In genomic region chr6:101287077-101287476, GRCm38 (mm10) we compare ENCODE assay signal across 17 mouse cellular contexts.
"Had no signal": no experiment of that assay in that cellular context is flagged by ENCODE, and none has a peak within 500 bp of the region (broad histone marks: within the 10 kb centered on the region; RNA-seq: fewer than 3 reads in every experiment).

No protein-coding gene starts in this region.

- ATAC-seq: intestine, postnatal 0 days; midbrain, embryonic 13.5 days; midbrain, embryonic 16.5 days had no signal

- H3K4me3 ChIP-seq: kidney, embryonic 15.5 days; left cerebral cortex, adult 2 months; liver, embryonic 13.5 days; midbrain, embryonic 10.5 days; midbrain, embryonic 13.5 days; myocyte; neural tube, embryonic 13.5 days had no signal

- H3K36me3 ChIP-seq: kidney, embryonic 15.5 days; liver, embryonic 13.5 days; midbrain, embryonic 10.5 days; midbrain, embryonic 13.5 days; neural tube, embryonic 13.5 days had no signal

- H3K9me3 ChIP-seq: kidney, embryonic 15.5 days; liver, embryonic 13.5 days; midbrain, embryonic 10.5 days; midbrain, embryonic 13.5 days; neural tube, embryonic 13.5 days had no signal

- DNase-seq: kidney, adult 8-10 months; kidney, postnatal 14 days; kidney, postnatal 4 days; liver, embryonic 13.5 days; lung, adult 2 months; lung, postnatal 14 days; lung, postnatal 4 days; thymus, adult 18-20 months; thymus, postnatal 25 days had no signal

- H3K27me3 ChIP-seq: kidney, embryonic 15.5 days; liver, embryonic 13.5 days; midbrain, embryonic 13.5 days had no signal

- H3K27ac ChIP-seq: kidney, embryonic 15.5 days; left cerebral cortex, adult 2 months; liver, embryonic 13.5 days; midbrain, embryonic 10.5 days; midbrain, embryonic 13.5 days; neural tube, embryonic 13.5 days had no signal
